Mouse (Mus musculus): ENCODE results near the gene H2al2b. TPM values are rescaled to one million over a fixed set of nuclear protein-coding genes. Genes with fewer than 3 reads are reported as not detected.
"Not testable (repeated sequence)": the region's sequence is repeated elsewhere in the genome, so short reads cannot be mapped to it uniquely, and the experiment has no call there.

H2al2b gene
- total RNA-seq (2014; rRNA removed) (not detected in 2 replicates), polyA plus RNA-seq (2015; fragmentation: Nextera tagmentation; extraction: Ambion mirVana) (not detected in 2 replicates)

- not testable (repeated sequence) for H3K4me1 ChIP-seq (ENCODE audit: insufficient read depth); H3K4me2 ChIP-seq (ENCODE audit: low read depth); H3K4me3 ChIP-seq (ENCODE audit: low read depth, low read length); H3K27ac ChIP-seq (ENCODE audit: low read depth, low read length); H3K9me3 ChIP-seq (ENCODE audit: low read length); DNase-seq; H3K27me3 ChIP-seq (ENCODE audit: insufficient read depth, low read length); H3K36me3 ChIP-seq (ENCODE audit: insufficient read depth); ATAC-seq; H3K9ac ChIP-seq
- no CpG with 5 or more reads among the region's 4 CpGs for WGBS
Measured at GRCm38 (mm10) chrY:2720574-2720973, at the start of gene H2al2b. Gene H2al2b, minus strand, starts transcription at chrY:2720674.

Other genes with a start within 250 kb of the H2al2b start
- not detected in 2 replicates for gene H2al2c, start 121.6 kb downstream of the H2al2b start, total RNA-seq (2014; rRNA removed)
- not detected in 2 replicates for gene H2al2c, start 121.6 kb downstream of the H2al2b start, polyA plus RNA-seq (2015; fragmentation: Nextera tagmentation; extraction: Ambion mirVana)
- not detected in 2 replicates for gene Sry, start 57.0 kb downstream of the H2al2b start, total RNA-seq (2014; rRNA removed)
- not detected in 2 replicates for gene Sry, start 57.0 kb downstream of the H2al2b start, polyA plus RNA-seq (2015; fragmentation: Nextera tagmentation; extraction: Ambion mirVana)
- gene Gm4064, start 75.5 kb upstream of the H2al2b start, total RNA-seq (2014; rRNA removed), result not detected in 2 replicates
- not detected in 2 replicates for gene Gm4064, start 75.5 kb upstream of the H2al2b start, polyA plus RNA-seq (2015; fragmentation: Nextera tagmentation; extraction: Ambion mirVana)
- not detected in 2 replicates for gene Rbmy, start 110.0 kb upstream of the H2al2b start, total RNA-seq (2014; rRNA removed)
- gene Rbmy, start 110.0 kb upstream of the H2al2b start, polyA plus RNA-seq (2015; fragmentation: Nextera tagmentation; extraction: Ambion mirVana), result not detected in 2 replicates
- gene Gm10256, start 110.0 kb upstream of the H2al2b start, total RNA-seq (2014; rRNA removed), result not detected in 2 replicates
- not detected in 2 replicates for gene Gm10256, start 110.0 kb upstream of the H2al2b start, polyA plus RNA-seq (2015; fragmentation: Nextera tagmentation; extraction: Ambion mirVana)
- not detected in 2 replicates for gene Gm10352, start 180.3 kb upstream of the H2al2b start, total RNA-seq (2014; rRNA removed)
- not detected in 2 replicates for gene Gm10352, start 180.3 kb upstream of the H2al2b start, polyA plus RNA-seq (2015; fragmentation: Nextera tagmentation; extraction: Ambion mirVana)
- gene Gm29289, start 211.9 kb upstream of the H2al2b start, total RNA-seq (2014; rRNA removed), result not detected in 2 replicates
- not detected in 2 replicates for gene Gm29289, start 211.9 kb upstream of the H2al2b start, polyA plus RNA-seq (2015; fragmentation: Nextera tagmentation; extraction: Ambion mirVana)

Data from forebrain, postnatal 0 days (tissue).